Mouse (Mus musculus) heart, postnatal 25 days (tissue): ENCODE results near the gene Klf2. TPM values are rescaled to one million over a fixed set of nuclear protein-coding genes. Genes with fewer than 3 reads are reported as not detected.

Experiments
- DNase-seq: peaks from one replicate; pipeline ENCODE4 v3.0.0; 2022; ENCODE audit warnings: low spot score
- intact Hi-C: fragments of 180-260 bp; cut with DNase I; formaldehyde crosslinking; loops from one replicate; pipeline ENCODE4 v1.15.1; 2025
- total RNA-seq, 2 experiments: library from RNA; stranded (reverse); gene quantifications; 2 replicates each; pipeline ENCODE4 v1.2.3; 2021

Klf2 gene
- total RNA-seq, 2 experiments from 2014 or later = 48.2 to 62.5 TPM

GRCm38 (mm10) chr8:72356593-72356992, 37.8 kb downstream of the Klf2 start:
- DNase-seq = no peak
- intact Hi-C loops = no loop called here

GRCm38 (mm10) chr8:72360162-72360561, 41.3 kb downstream of the Klf2 start:
- intact Hi-C loops = no loop called here
- DNase-seq = no peak

GRCm38 (mm10) chr8:72362754-72363153, 43.9 kb downstream of the Klf2 start:
- intact Hi-C loops = no loop called here
- no peak for DNase-seq

GRCm38 (mm10) chr8:72363457-72363856, 44.6 kb downstream of the Klf2 start:
- intact Hi-C loops = no loop called here
- no peak for DNase-seq

GRCm38 (mm10) chr8:72365016-72365415, 46.2 kb downstream of the Klf2 start:
- no peak for DNase-seq
- intact Hi-C loops = loop anchor here (2.0 kb wide), 2 partner anchors 28 to 40 kb away; no protein-coding TSS in a partner anchor

- DNase-seq = peak; percentile 64
- intact Hi-C loops = loop anchor here (1.0 to 2.0 kb wide), 4 partner anchors 29 to 189 kb away; no protein-coding TSS in a partner anchor
Measured at GRCm38 (mm10) chr8:72365826-72366225, 47.0 kb downstream of the Klf2 start.

GRCm38 (mm10) chr8:72366435-72366834, 47.6 kb downstream of the Klf2 start:
- intact Hi-C loops = loop anchor here (1.0 to 2.0 kb wide), 2 partner anchors 106 to 190 kb away; no protein-coding TSS in a partner anchor
- no peak for DNase-seq

Other genes with a start within 250 kb of the Klf2 start
- not detected for gene Olfr373, start 235.9 kb upstream of the Klf2 start, total RNA-seq
- gene Olfr374, start 212.0 kb upstream of the Klf2 start, total RNA-seq = not detected
- 100 to 1,000 TPM; 105 to 108 TPM for gene Tpm4, start 184.1 kb upstream of the Klf2 start, total RNA-seq
- gene Rab8a, start 157.8 kb upstream of the Klf2 start, total RNA-seq = 10 to 100 TPM; 23.4 to 23.5 TPM
- gene Hsh2d, start 129.4 kb upstream of the Klf2 start, total RNA-seq = not detected
- gene Cib3, start 106.2 kb upstream of the Klf2 start, total RNA-seq = under 1 TPM in 1 of 2 experiments, not detected in 1; 0.49 TPM
- not detected for gene Gm11034, start 105.4 kb upstream of the Klf2 start, total RNA-seq
- gene Fam32a, start 99.3 kb upstream of the Klf2 start, total RNA-seq = 10 to 100 TPM; 20.4 to 20.7 TPM
- gene Ap1m1, start 79.0 kb upstream of the Klf2 start, total RNA-seq = 10 to 100 TPM; 44.0 to 46.1 TPM
- 10 to 100 TPM in 1 of 2 experiments, 1 to 10 TPM in 1; 7.6 to 10.1 TPM for gene Gm10282, start 13.8 kb upstream of the Klf2 start, total RNA-seq
- 10 to 100 TPM; 38.9 to 41.8 TPM for gene Eps15l1, start 102.4 kb downstream of the Klf2 start, total RNA-seq
- gene Calr3, start 124.8 kb downstream of the Klf2 start, total RNA-seq = 10 to 100 TPM; 13.1 to 15.4 TPM
- 1 to 10 TPM; 4.6 to 7.5 TPM for gene 1700030K09Rik, start 124.8 kb downstream of the Klf2 start, total RNA-seq
- 10 to 100 TPM; 33.5 to 35.2 TPM for gene Cherp, start 156.2 kb downstream of the Klf2 start, total RNA-seq
- gene Slc35e1, start 173.6 kb downstream of the Klf2 start, total RNA-seq = 10 to 100 TPM; 70.1 to 70.3 TPM
- gene Med26, start 229.2 kb downstream of the Klf2 start, total RNA-seq = 1 to 10 TPM; 7.7 to 9.1 TPM